Mouse (Mus musculus) liver, embryonic 16.5 days (tissue): ENCODE data around the gene Rack1. TPM values are rescaled to one million over a fixed set of nuclear protein-coding genes. Genes with fewer than 3 reads are reported as not detected.
"Not testable (repeated sequence)": the region's sequence is repeated elsewhere in the genome, so short reads cannot be mapped to it uniquely, and the experiment has no call there.

Experiments
- ATAC-seq: fragments of 200-750 bp; cut with Nextera tagmentation; 2 replicates; pipeline ENCODE4 v1.8.0; 2017; ENCODE audit warnings: low read depth, mild to moderate bottlenecking, moderate number of reproducible peaks, moderate library complexity
- H3K27ac ChIP-seq: fragments of 300-500 bp; sonication (generic); 2 replicates; pipeline ENCODE4 v1.5.1; 2014; ENCODE audit warnings: mild to moderate bottlenecking, low read length
- H3K27me3 ChIP-seq: fragments of 300-500 bp; sonication (generic); 2 replicates; pipeline ENCODE4 v1.6.1; 2014; ENCODE audit warnings: low read depth, low read length, mixed read lengths; ENCODE audit not compliant: control insufficient read depth, insufficient read depth
- H3K36me3 ChIP-seq: fragments of 300-500 bp; sonication (generic); 2 replicates; pipeline ENCODE4 v1.6.1; 2014; ENCODE audit warnings: mild to moderate bottlenecking; ENCODE audit not compliant: control insufficient read depth, insufficient read depth
- H3K4me1 ChIP-seq: fragments of 300-500 bp; sonication (generic); 2 replicates; pipeline ENCODE4 v1.6.1; 2014; ENCODE audit warnings: low read depth, low read length, mixed read lengths; ENCODE audit not compliant: control insufficient read depth
- H3K4me2 ChIP-seq: fragments of 300-500 bp; sonication (generic); 2 replicates; pipeline ENCODE4 v1.6.1; 2014; ENCODE audit warnings: low read depth, low read length, mixed read lengths
- H3K4me3 ChIP-seq: fragments of 300-500 bp; sonication (generic); 2 replicates; pipeline ENCODE4 v1.5.1; 2014; ENCODE audit warnings: low read depth, mild to moderate bottlenecking, low read length
- H3K9ac ChIP-seq: fragments of 300-500 bp; sonication (generic); 2 replicates; pipeline ENCODE4 v1.6.1; 2014; ENCODE audit warnings: low read depth, low read length
- H3K9me3 ChIP-seq: fragments of 300-500 bp; sonication (generic); replicated peaks from 2 replicates; pipeline ENCODE4 v1.6.1; 2016; ENCODE audit warnings: low read length; ENCODE audit not compliant: control insufficient read depth
- WGBS: fragments of 180-500 bp; shearing (Covaris S2); extraction: QIAGEN DNeasy Blood & Tissue Kit; methylation state at CpG from one replicate; pipeline ENCODE4 v1.1.7; 2014; ENCODE audit not compliant: insufficient replicate concordance; 5-methylcytosine and 5-hydroxymethylcytosine counted together
- polyA plus RNA-seq: library from polyadenylated mRNA; unstranded; fragments of >200 nt; fragmentation: Nextera tagmentation; extraction: Ambion mirVana; gene quantifications from 2 replicates; pipeline ENCODE4 v1.2.1, GENCODE M21; 2015

Rack1 gene
- polyA plus RNA-seq, 1 experiment from 2014 or later, result 395 TPM

- Histone ChIP-seq H3K4me3 (peak overlapping the region; percentile 18; the same call in 1 of the 2 replicates), H3K4me2 (peak overlapping the region; percentile 40; the same call in 1 of the 2 replicates), H3K36me3 (no peaks in the 10 kb centered on the region), H3K9ac (no peak overlapping the region), H3K27me3 (no peaks in the 10 kb centered on the region), H3K27ac (no peak overlapping the region), H3K4me1 (peaks cover 14% of the 10 kb centered on the region), H3K9me3 (no peaks in the 10 kb centered on the region)
- ATAC-seq, result peak; percentile 65; the same call in 1 of the 2 replicates
- 14% methylated on average over 20 of the region's 20 CpGs for WGBS
These were observed 9.9 kb upstream of the Rack1 start for GRCm38 (mm10) chr11:48789973-48790823.

- no peaks in the 10 kb centered on the region for H3K27me3 ChIP-seq
- H3K4me3 ChIP-seq, result no peak overlapping the region
- no peak overlapping the region for H3K27ac ChIP-seq
- ATAC-seq, result 0 out of 2 replicates have a peak, but pooled peaks have one; percentile 4
- WGBS, result 52% methylated on average over 8 of the region's 8 CpGs
- no peaks in the 10 kb centered on the region for H3K36me3 ChIP-seq
- 0 out of 2 replicates have a peak overlapping the region, but pooled peaks have one; percentile 35 for H3K4me2 ChIP-seq
- H3K9ac ChIP-seq, result no peak overlapping the region
- H3K4me1 ChIP-seq, result peaks cover 14% of the 10 kb centered on the region
- no peaks in the 10 kb centered on the region for H3K9me3 ChIP-seq
These were observed 9.2 kb upstream of the Rack1 start for GRCm38 (mm10) chr11:48790946-48791345.

- not testable (repeated sequence) for ATAC-seq, H3K9me3 ChIP-seq, H3K4me2 ChIP-seq, H3K9ac ChIP-seq, H3K4me3 ChIP-seq, H3K27ac ChIP-seq, H3K36me3 ChIP-seq, H3K27me3 ChIP-seq
- H3K4me1 ChIP-seq, result peaks cover 14% of the 10 kb centered on the region
- WGBS, result 63% methylated on average over 9 of the region's 9 CpGs
These were observed 8.2 kb upstream of the Rack1 start for GRCm38 (mm10) chr11:48791894-48792293.

GRCm38 (mm10) chr11:48793184-48793583, 6.9 kb upstream of the Rack1 start:
- Histone ChIP-seq H3K27me3 (no peaks in the 10 kb centered on the region), H3K4me2 (no peak overlapping the region), H3K27ac (no peak overlapping the region), H3K36me3 (no peaks in the 10 kb centered on the region), H3K4me3 (no peak overlapping the region), H3K9me3 (no peaks in the 10 kb centered on the region), H3K9ac (no peak overlapping the region), H3K4me1 (peaks cover 20% of the 10 kb centered on the region)
- ATAC-seq, result no peak
- WGBS, result 91% methylated on average over 3 of the region's 3 CpGs

GRCm38 (mm10) chr11:48795221-48795620, 4.9 kb upstream of the Rack1 start:
- WGBS, result 84% methylated on average over 7 of the region's 7 CpGs
- H3K4me2 ChIP-seq, result no peak overlapping the region
- H3K27ac ChIP-seq, result no peak overlapping the region
- no peak overlapping the region for H3K4me3 ChIP-seq
- H3K27me3 ChIP-seq, result no peaks in the 10 kb centered on the region
- no peaks in the 10 kb centered on the region for H3K36me3 ChIP-seq
- ATAC-seq, result no peak
- H3K4me1 ChIP-seq, result peaks cover 14% of the 10 kb centered on the region
- no peak overlapping the region for H3K9ac ChIP-seq
- no peaks in the 10 kb centered on the region for H3K9me3 ChIP-seq

GRCm38 (mm10) chr11:48796290-48796689, 3.8 kb upstream of the Rack1 start:
- Histone ChIP-seq H3K9ac (no peak overlapping the region), H3K27me3 (no peaks in the 10 kb centered on the region), H3K4me2 (no peak overlapping the region), H3K27ac (no peak overlapping the region), H3K4me1 (peaks cover 14% of the 10 kb centered on the region), H3K4me3 (no peak overlapping the region), H3K36me3 (0 out of 2 replicates have a peak, but pooled peaks cover 3% of the 10 kb centered on the region), H3K9me3 (no peaks in the 10 kb centered on the region)
- no peak for ATAC-seq
- WGBS, result 69% methylated on average over 4 of the region's 4 CpGs

GRCm38 (mm10) chr11:48797287-48797686, 2.8 kb upstream of the Rack1 start:
- no peak overlapping the region for H3K9ac ChIP-seq
- H3K4me2 ChIP-seq, result peak overlapping the region; percentile 74
- 34% methylated on average over 5 of the region's 5 CpGs for WGBS
- no peak for ATAC-seq
- no peak overlapping the region for H3K27ac ChIP-seq
- H3K9me3 ChIP-seq, result no peaks in the 10 kb centered on the region
- no peaks in the 10 kb centered on the region for H3K27me3 ChIP-seq
- peaks cover 24% of the 10 kb centered on the region for H3K4me1 ChIP-seq
- no peak overlapping the region for H3K4me3 ChIP-seq
- peaks cover 13% of the 10 kb centered on the region for H3K36me3 ChIP-seq

- H3K27me3 ChIP-seq, result no peaks in the 10 kb centered on the region
- ATAC-seq, result no peak
- peaks cover 23% of the 10 kb centered on the region for H3K36me3 ChIP-seq
- no peaks in the 10 kb centered on the region for H3K9me3 ChIP-seq
- peaks cover 32% of the 10 kb centered on the region for H3K4me1 ChIP-seq
- no peak overlapping the region for H3K27ac ChIP-seq
- peak overlapping the region; percentile 21 for H3K9ac ChIP-seq
- H3K4me3 ChIP-seq, result peak overlapping the region; percentile 11; the same call in 1 of the 2 replicates
- H3K4me2 ChIP-seq, result peak overlapping the region; percentile 74
- 48% methylated on average over 7 of the region's 7 CpGs for WGBS
These were observed 1.8 kb upstream of the Rack1 start for GRCm38 (mm10) chr11:48798308-48798707.
